Mouse (Mus musculus) cerebellum, adult 8-10 months (tissue): ENCODE results near the gene Cdca7l.

Experiments used
- DNase-seq: peaks from one replicate; pipeline ENCODE4 v3.0.0; 2022

The Cdca7l gene

GRCm38 (mm10) chr12:117809327-117810017, 5.4 kb downstream of the Cdca7l start:
- no peak for DNase-seq

GRCm38 (mm10) chr12:117810074-117810473, 6.0 kb downstream of the Cdca7l start:
- DNase-seq = no peak

GRCm38 (mm10) chr12:117820138-117820858, 16.2 kb downstream of the Cdca7l start:
- DNase-seq = peak; percentile 5

- DNase-seq = no peak
Observed at GRCm38 (mm10) chr12:117820859-117821221, 16.8 kb downstream of the Cdca7l start.

- DNase-seq = no peak
Observed at GRCm38 (mm10) chr12:117821394-117821793, 17.3 kb downstream of the Cdca7l start.

- no peak for DNase-seq
Observed at GRCm38 (mm10) chr12:117828350-117828749, 24.3 kb downstream of the Cdca7l start.

GRCm38 (mm10) chr12:117831351-117831961, 27.4 kb downstream of the Cdca7l start:
- DNase-seq = no peak

GRCm38 (mm10) chr12:117832190-117832589, 28.1 kb downstream of the Cdca7l start:
- DNase-seq = no peak

- DNase-seq = no peak
Observed at GRCm38 (mm10) chr12:117834652-117835051, 30.6 kb downstream of the Cdca7l start.

- no peak for DNase-seq
Observed at GRCm38 (mm10) chr12:117835371-117835770, 31.3 kb downstream of the Cdca7l start.

GRCm38 (mm10) chr12:117837376-117837775, 33.3 kb downstream of the Cdca7l start:
- no peak for DNase-seq

GRCm38 (mm10) chr12:117840705-117841104, 36.6 kb downstream of the Cdca7l start:
- no peak for DNase-seq

GRCm38 (mm10) chr12:117842676-117843075, 38.6 kb downstream of the Cdca7l start:
- DNase-seq = no peak

- peak; percentile 18 for DNase-seq
Observed at GRCm38 (mm10) chr12:117843302-117844074, 39.4 kb downstream of the Cdca7l start.

GRCm38 (mm10) chr12:117844075-117844408, 40.0 kb downstream of the Cdca7l start:
- DNase-seq = no peak

GRCm38 (mm10) chr12:117844917-117845316, 40.8 kb downstream of the Cdca7l start:
- DNase-seq = no peak

GRCm38 (mm10) chr12:117848621-117849020, 44.5 kb downstream of the Cdca7l start:
- DNase-seq = no peak

GRCm38 (mm10) chr12:117850472-117850871, 46.4 kb downstream of the Cdca7l start:
- DNase-seq = no peak

GRCm38 (mm10) chr12:117853316-117853715, 49.2 kb downstream of the Cdca7l start:
- DNase-seq = peak; percentile 33

- no peak for DNase-seq
Observed at GRCm38 (mm10) chr12:117857023-117857422, 52.9 kb downstream of the Cdca7l start.

- DNase-seq = no peak
Observed at GRCm38 (mm10) chr12:117857884-117858283, 53.8 kb downstream of the Cdca7l start.

- DNase-seq = no peak
Observed at GRCm38 (mm10) chr12:117860840-117861239, 56.8 kb downstream of the Cdca7l start.

GRCm38 (mm10) chr12:117861249-117861648, 57.2 kb downstream of the Cdca7l start:
- DNase-seq = no peak
